Mouse (Mus musculus) heart, adult 8-10 months (tissue): ENCODE data around the gene Insr. TPM values are rescaled to one million over a fixed set of nuclear protein-coding genes. Genes with fewer than 3 reads are reported as not detected.
"Not testable (repeated sequence)": the region's sequence is repeated elsewhere in the genome, so short reads cannot be mapped to it uniquely, and the experiment has no call there.

Experiments used
- DNase-seq: peaks from one replicate; pipeline ENCODE4 v3.0.0; 2022; ENCODE audit warnings: low spot score
- total RNA-seq, 4 experiments: library from RNA; stranded (reverse); gene quantifications; 2 replicates each; pipeline ENCODE4 v1.2.4; 2022

Gene Insr
- 100 to 1,000 TPM; 117 to 175 (median 143) TPM for total RNA-seq

GRCm38 (mm10) chr8:3278934-3279720 is at the start of gene Insr:
Gene Insr (minus strand): TSS chr8:3279617.
- DNase-seq, result peak; percentile 91

- DNase-seq, result no peak
Observed at GRCm38 (mm10) chr8:3327538-3328245, 48.3 kb upstream of the Insr start.

GRCm38 (mm10) chr8:3327056-3327455 is 47.6 kb upstream of the Insr start:
- DNase-seq, result no peak

GRCm38 (mm10) chr8:3324253-3324652 is 44.8 kb upstream of the Insr start:
- no peak for DNase-seq

- not testable (repeated sequence) for DNase-seq
Observed at GRCm38 (mm10) chr8:3319267-3319666, 39.9 kb upstream of the Insr start.

GRCm38 (mm10) chr8:3316585-3316984 is 37.2 kb upstream of the Insr start:
- no peak for DNase-seq

- DNase-seq, result no peak
Observed at GRCm38 (mm10) chr8:3314345-3314744, 34.9 kb upstream of the Insr start.

- peak; percentile 28 for DNase-seq
Observed at GRCm38 (mm10) chr8:3313843-3314242, 34.4 kb upstream of the Insr start.

- DNase-seq, result not testable (repeated sequence)
Observed at GRCm38 (mm10) chr8:3313417-3313816, 34.0 kb upstream of the Insr start.

GRCm38 (mm10) chr8:3311482-3311881 is 32.1 kb upstream of the Insr start:
- no peak for DNase-seq

GRCm38 (mm10) chr8:3309636-3310035 is 30.2 kb upstream of the Insr start:
- DNase-seq, result no peak

- not testable (repeated sequence) for DNase-seq
Observed at GRCm38 (mm10) chr8:3308205-3308800, 28.9 kb upstream of the Insr start.

- no peak for DNase-seq
Observed at GRCm38 (mm10) chr8:3302131-3302530, 22.7 kb upstream of the Insr start.

- DNase-seq, result no peak
Observed at GRCm38 (mm10) chr8:3299322-3299721, 19.9 kb upstream of the Insr start.

GRCm38 (mm10) chr8:3285824-3286223 is 6.4 kb upstream of the Insr start:
- no peak for DNase-seq

GRCm38 (mm10) chr8:3284656-3285055 is 5.2 kb upstream of the Insr start:
- no peak for DNase-seq

- no peak for DNase-seq
Observed at GRCm38 (mm10) chr8:3281296-3281695, 1.9 kb upstream of the Insr start.

- no peak for DNase-seq
Observed at GRCm38 (mm10) chr8:3280266-3280910, 971 bp upstream of the Insr start.

- DNase-seq, result no peak
Observed at GRCm38 (mm10) chr8:3279721-3280077, 282 bp upstream of the Insr start.

GRCm38 (mm10) chr8:3278181-3278820 is 1.1 kb downstream of the Insr start:
- no peak for DNase-seq

- DNase-seq, result no peak
Observed at GRCm38 (mm10) chr8:3277266-3277665, 2.2 kb downstream of the Insr start.

GRCm38 (mm10) chr8:3276009-3276408 is 3.4 kb downstream of the Insr start:
- DNase-seq, result no peak
